ENCODE assay signal across 11 mouse cellular contexts in the genomic region with DNA sequence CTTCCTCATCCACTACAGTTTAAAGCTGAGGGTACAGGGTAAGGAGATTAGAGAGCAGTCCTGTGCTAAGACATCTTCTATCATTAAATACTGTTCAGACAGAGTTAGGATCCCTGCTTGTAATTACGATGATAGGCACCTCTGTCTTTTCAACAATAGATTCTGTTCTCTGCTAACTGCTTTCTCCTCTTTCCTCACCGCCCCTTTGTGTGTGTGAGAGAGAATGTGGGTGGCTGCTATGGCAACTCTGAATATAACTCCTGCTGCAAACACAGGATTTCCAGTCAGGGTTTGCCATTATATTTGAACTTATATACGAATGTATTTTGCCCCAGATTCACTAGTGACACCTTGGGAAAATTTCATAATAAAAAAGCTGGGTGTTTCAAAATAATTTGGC. TPM values are rescaled to one million over a fixed set of nuclear protein-coding genes. Genes with fewer than 3 reads are reported as not detected.
DNase-seq lines count a peak whose midpoint lies in the region; ATAC-seq and TF ChIP-seq lines count a peak whose summit lies in the region.
"Had no signal": no experiment of that assay in that cellular context is flagged by ENCODE, and none has a peak within 500 bp of the region (broad histone marks: within the 10 kb centered on the region; RNA-seq: fewer than 3 reads in every experiment).

No protein-coding gene starts in this region.

- no peaks in the 10 kb centered on the region for H3K36me3 ChIP-seq in forebrain, embryonic 16.5 days (ENCODE audit: control insufficient read depth, insufficient read depth)
- H3K36me3 ChIP-seq in midbrain, postnatal 0 days (ENCODE audit: insufficient read depth, low read length) = no peaks in the 10 kb centered on the region
- H3K36me3 ChIP-seq: heart, embryonic 15.5 days had no signal

- peak; percentile 47 to 70 for DNase-seq in layer of hippocampus, adult 18-20 months (ENCODE audit: low spot score in 2 of 2)
- no peak for DNase-seq in layer of hippocampus, postnatal 10 days (ENCODE audit: low spot score in 2 of 2)
- peak; percentile 21 to 27 for DNase-seq in frontal cortex, postnatal 10 days (ENCODE audit: low spot score in 2 of 2)
- DNase-seq in midbrain, postnatal 0 days (ENCODE audit: low spot score) = peak; percentile 30
- DNase-seq in thymus, postnatal 4 days = no peak
- no peak for DNase-seq in lung, postnatal 14 days

- no peak overlapping the region for H3K27ac ChIP-seq in forebrain, embryonic 16.5 days (ENCODE audit: low read length)
- 0 out of 2 replicates have a peak overlapping the region, but pooled peaks have one; percentile 48 for H3K27ac ChIP-seq in midbrain, postnatal 0 days (ENCODE audit: low read depth, low read length)
- H3K27ac ChIP-seq: heart, embryonic 15.5 days; liver, embryonic 14.5 days had no signal

- H3K4me3 ChIP-seq in forebrain, embryonic 16.5 days (replicated peaks; ENCODE audit: low read length) = no peak overlapping the region
- H3K4me3 ChIP-seq in midbrain, postnatal 0 days (ENCODE audit: low read depth, low read length) = no peak overlapping the region
- H3K4me3 ChIP-seq: heart, embryonic 15.5 days had no signal

- no peak overlapping the region for H3K4me2 ChIP-seq in forebrain, embryonic 16.5 days (ENCODE audit: low read length)
- H3K4me2 ChIP-seq in midbrain, postnatal 0 days (ENCODE audit: low read depth, low read length, poor library complexity, severe bottlenecking) = no peak overlapping the region
- H3K4me2 ChIP-seq: heart, embryonic 15.5 days had no signal

- no peaks in the 10 kb centered on the region for H3K9me3 ChIP-seq in forebrain, embryonic 16.5 days (ENCODE audit: control insufficient read depth, low read length)
- H3K9me3 ChIP-seq in midbrain, postnatal 0 days (ENCODE audit: low read length) = no peaks in the 10 kb centered on the region
- H3K9me3 ChIP-seq: heart, embryonic 15.5 days had no signal

- no peak overlapping the region for H3K9ac ChIP-seq in forebrain, embryonic 16.5 days (replicated peaks; ENCODE audit: low read depth, low read length)
- H3K9ac ChIP-seq in midbrain, postnatal 0 days (replicated peaks; ENCODE audit: low read length, poor library complexity, severe bottlenecking) = no peak overlapping the region
- H3K9ac ChIP-seq: heart, embryonic 15.5 days; liver, embryonic 14.5 days had no signal

- H3K4me1 ChIP-seq in forebrain, embryonic 16.5 days (replicated peaks; ENCODE audit: control insufficient read depth, insufficient read depth, low read length) = peaks cover 8% of the 10 kb centered on the region; the same call in 1 of the 2 replicates
- H3K4me1 ChIP-seq in midbrain, postnatal 0 days (ENCODE audit: insufficient read depth, low read length) = no peaks in the 10 kb centered on the region

- no peak for TF ChIP-seq CTCF in midbrain, postnatal 0 days (IDR thresholded peaks at IDR 0.05)

- 8% methylated on average over 3 of the region's 3 CpGs for WGBS in forebrain, embryonic 16.5 days
- WGBS in midbrain, postnatal 0 days = 15% methylated on average over 3 of the region's 3 CpGs

- no peaks in the 10 kb centered on the region for H3K27me3 ChIP-seq in forebrain, embryonic 16.5 days (replicated peaks; ENCODE audit: control insufficient read depth, insufficient read depth, low read length)
- H3K27me3 ChIP-seq in midbrain, postnatal 0 days (ENCODE audit: insufficient read depth, low read length) = no peaks in the 10 kb centered on the region
- H3K27me3 ChIP-seq: heart, embryonic 15.5 days; Patski had no signal

- peak; percentile 77 for ATAC-seq in forebrain, embryonic 16.5 days
- ATAC-seq in midbrain, postnatal 0 days (ENCODE audit: low FRiP score) = no peak
- ATAC-seq: Patski had no signal

RNA-seq across cellular contexts. Expression of gene Plppr5, which starts 54.2 kb away (rescaled TPM):
- 10 to 100 TPM; 32.8 to 35.6 TPM for total RNA-seq in layer of hippocampus, adult 18-20 months (2021)
- total RNA-seq in layer of hippocampus, postnatal 10 days (2021) = 10 to 100 TPM; 60.2 to 62.7 TPM
- polyA plus RNA-seq in forebrain, embryonic 16.5 days (2015; fragmentation: Nextera tagmentation; extraction: Ambion mirVana) = 9.7 and 10.3 TPM in 2 replicates
- total RNA-seq in midbrain, postnatal 0 days (2014; rRNA removed) = 25.5 and 30.4 TPM in 2 replicates
- 13.5 and 14.9 TPM in 2 replicates for polyA plus RNA-seq in midbrain, postnatal 0 days (2015; fragmentation: Nextera tagmentation; extraction: Ambion mirVana)
- total RNA-seq: common myeloid progenitor, adult 5-6 weeks had no signal
- polyA plus RNA-seq: Patski had no signal

Comparison
In these comparisons a context has a peak if more than half of its experiments do, and no peak if none do; other contexts are left out.
1. DNase-seq: peak in layer of hippocampus, adult 18-20 months (2 of 2), frontal cortex, postnatal 10 days (2 of 2) and midbrain, postnatal 0 days (single experiment); none in layer of hippocampus, postnatal 10 days (0 of 2), thymus, postnatal 4 days (single experiment) and lung, postnatal 14 days (single experiment).